Mouse (Mus musculus) neural tube, embryonic 15.5 days (tissue): ENCODE data around the gene Phlpp2. TPM values are rescaled to one million over a fixed set of nuclear protein-coding genes. Genes with fewer than 3 reads are reported as not detected.

Source experiments
- ATAC-seq: fragments of 200-750 bp; cut with Nextera tagmentation; 2 replicates; pipeline ENCODE4 v1.8.0; 2017; ENCODE audit warnings: mild to moderate bottlenecking, moderate TSS enrichment, moderate library complexity; ENCODE audit not compliant: low FRiP score
- H3K27ac ChIP-seq: fragments of 300-500 bp; sonication (generic); replicated peaks from 2 replicates; pipeline ENCODE4 v1.5.1; 2015; ENCODE audit warnings: mild to moderate bottlenecking, inconsistent platforms
- H3K27me3 ChIP-seq: fragments of 300-500 bp; sonication (generic); replicated peaks from 2 replicates; pipeline ENCODE4 v1.6.1; 2015; ENCODE audit warnings: inconsistent platforms
- H3K36me3 ChIP-seq: fragments of 300-500 bp; sonication (generic); 2 replicates; pipeline ENCODE4 v1.6.1; 2015; ENCODE audit warnings: inconsistent platforms
- H3K4me1 ChIP-seq: fragments of 300-500 bp; sonication (generic); 2 replicates; pipeline ENCODE4 v1.6.1; 2015; ENCODE audit warnings: inconsistent platforms
- H3K4me2 ChIP-seq: fragments of 300-500 bp; sonication (generic); 2 replicates; pipeline ENCODE4 v1.6.1; 2015; ENCODE audit warnings: inconsistent platforms, mild to moderate bottlenecking, moderate library complexity
- H3K4me3 ChIP-seq: fragments of 300-500 bp; sonication (generic); replicated peaks from 2 replicates; pipeline ENCODE4 v1.5.1; 2015; ENCODE audit warnings: mild to moderate bottlenecking, inconsistent platforms
- H3K9ac ChIP-seq: fragments of 300-500 bp; sonication (generic); replicated peaks from 2 replicates; pipeline ENCODE4 v1.6.1; 2015; ENCODE audit warnings: mild to moderate bottlenecking, inconsistent platforms
- H3K9me3 ChIP-seq: fragments of 300-500 bp; sonication (generic); replicated peaks from 2 replicates; pipeline ENCODE4 v1.6.1; 2016; ENCODE audit warnings: inconsistent platforms
- WGBS: fragments of 180-500 bp; shearing (Covaris S2); methylation state at CpG from one replicate; pipeline ENCODE4 v1.1.7; 2015; ENCODE audit warnings: mixed read lengths; 5-methylcytosine and 5-hydroxymethylcytosine counted together
- polyA plus RNA-seq: library from polyadenylated mRNA; unstranded; fragments of >200 nt; fragmentation: Nextera tagmentation; extraction: Ambion mirVana; gene quantifications from 2 replicates; pipeline ENCODE4 v1.2.1, GENCODE M21; 2015

The Phlpp2 gene
- polyA plus RNA-seq: 3.6 and 4.6 TPM in 2 replicates

GRCm38 (mm10) chr8:109868003-109868679 lies at the start of gene Phlpp2:
Phlpp2 (plus strand) TSS chr8:109868542.
- Histone ChIP-seq H3K27me3 (no peaks in the 10 kb centered on the region), H3K9ac (peak within 1 kb of the TSS; percentile 95), H3K4me3 (peak within 1 kb of the TSS; percentile 98), H3K9me3 (no peaks in the 10 kb centered on the region), H3K4me2 (peak within 1 kb of the TSS; percentile 90), H3K36me3 (no peaks in the 10 kb centered on the region), H3K4me1 (peaks cover 22% of the 10 kb centered on the region), H3K27ac (peak within 1 kb of the TSS; percentile 89)
- ATAC-seq: peak; percentile 97
- 1% methylated on average over 38 of the region's 42 CpGs for WGBS

- ATAC-seq: no peak
- 96% methylated on average over 2 of the region's 2 CpGs for WGBS
- no peaks in the 10 kb centered on the region for H3K27me3 ChIP-seq
Measured at GRCm38 (mm10) chr8:109823561-109823960, 44.8 kb upstream of the Phlpp2 start.

GRCm38 (mm10) chr8:109839822-109840221 lies 28.5 kb upstream of the Phlpp2 start:
- Histone ChIP-seq H3K9ac (no peak overlapping the region), H3K4me3 (no peak overlapping the region), H3K36me3 (peaks cover 29% of the 10 kb centered on the region), H3K4me1 (no peaks in the 10 kb centered on the region), H3K27me3 (no peaks in the 10 kb centered on the region), H3K4me2 (no peak overlapping the region), H3K9me3 (no peaks in the 10 kb centered on the region), H3K27ac (no peak overlapping the region)
- WGBS: 100% methylated on average over 2 of the region's 2 CpGs
- no peak for ATAC-seq

More at GRCm38 (mm10) chr8:109823561-109823960, 44.8 kb upstream of the Phlpp2 start:
- H3K4me1 ChIP-seq: no peaks in the 10 kb centered on the region
- H3K36me3 ChIP-seq: no peaks in the 10 kb centered on the region; the same call in 1 of the 2 replicates
- H3K4me3 ChIP-seq: no peak overlapping the region
- H3K4me2 ChIP-seq: no peak overlapping the region
- no peak overlapping the region for H3K9ac ChIP-seq
- H3K27ac ChIP-seq: no peak overlapping the region
- H3K9me3 ChIP-seq: no peaks in the 10 kb centered on the region

GRCm38 (mm10) chr8:109842468-109842867 lies 25.9 kb upstream of the Phlpp2 start:
- Histone ChIP-seq H3K4me1 (no peaks in the 10 kb centered on the region), H3K4me2 (no peak overlapping the region), H3K4me3 (no peak overlapping the region), H3K36me3 (peaks cover 27% of the 10 kb centered on the region), H3K9ac (no peak overlapping the region), H3K27me3 (no peaks in the 10 kb centered on the region), H3K9me3 (no peaks in the 10 kb centered on the region), H3K27ac (no peak overlapping the region)
- ATAC-seq: no peak
- 93% methylated on average over 1 of the region's 1 CpGs for WGBS

GRCm38 (mm10) chr8:109847866-109848265 lies 20.5 kb upstream of the Phlpp2 start:
- WGBS: 77% methylated on average over 2 of the region's 2 CpGs
- no peaks in the 10 kb centered on the region for H3K27me3 ChIP-seq

GRCm38 (mm10) chr8:109848981-109849380 lies 19.4 kb upstream of the Phlpp2 start:
- H3K9me3 ChIP-seq: no peaks in the 10 kb centered on the region
- WGBS: 86% methylated on average over 3 of the region's 3 CpGs
- no peak overlapping the region for H3K4me2 ChIP-seq

More at GRCm38 (mm10) chr8:109847866-109848265, 20.5 kb upstream of the Phlpp2 start:
- no peak overlapping the region for H3K4me2 ChIP-seq
- H3K36me3 ChIP-seq: peaks cover 57% of the 10 kb centered on the region
- H3K9ac ChIP-seq: no peak overlapping the region
- H3K9me3 ChIP-seq: no peaks in the 10 kb centered on the region
- no peak for ATAC-seq
- H3K4me1 ChIP-seq: no peaks in the 10 kb centered on the region
- H3K4me3 ChIP-seq: no peak overlapping the region
- no peak overlapping the region for H3K27ac ChIP-seq

GRCm38 (mm10) chr8:109853423-109853822 lies 14.9 kb upstream of the Phlpp2 start:
- whole genome bisulfite sequencing: 47% methylated on average over 6 of the region's 6 CpGs
- Histone ChIP-seq H3K9ac (no peak overlapping the region), H3K4me1 (no peaks in the 10 kb centered on the region), H3K36me3 (peaks cover 74% of the 10 kb centered on the region), H3K4me2 (no peak overlapping the region), H3K9me3 (no peaks in the 10 kb centered on the region), H3K27ac (no peak overlapping the region), H3K27me3 (no peaks in the 10 kb centered on the region), H3K4me3 (no peak overlapping the region)
- no peak for ATAC-seq

More at GRCm38 (mm10) chr8:109848981-109849380, 19.4 kb upstream of the Phlpp2 start:
- Histone ChIP-seq H3K27ac (no peak overlapping the region), H3K9ac (no peak overlapping the region), H3K4me1 (no peaks in the 10 kb centered on the region), H3K27me3 (no peaks in the 10 kb centered on the region), H3K36me3 (peaks cover 60% of the 10 kb centered on the region), H3K4me3 (no peak overlapping the region)
- no peak for ATAC-seq

DNA sequence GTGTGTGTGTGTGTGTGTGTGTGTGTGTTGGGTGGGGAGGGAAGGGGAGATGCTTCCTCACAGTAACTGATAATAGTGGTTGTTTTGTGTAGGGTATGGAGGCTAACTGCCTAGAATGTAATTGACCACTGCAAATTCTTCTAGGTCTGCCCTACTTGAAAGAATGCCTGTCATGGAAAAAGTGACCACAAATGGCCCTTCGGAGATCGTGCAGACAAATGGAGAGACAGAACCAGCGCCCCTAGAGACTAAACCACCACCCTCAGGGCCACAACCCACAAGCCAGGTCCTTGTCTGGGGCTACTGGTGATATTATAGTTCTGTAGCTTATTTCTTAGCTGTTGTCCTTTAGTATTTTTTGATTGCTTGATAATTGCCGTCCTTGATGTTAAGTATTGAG lies 13.8 kb upstream of the Phlpp2 start:
- Histone ChIP-seq H3K4me1 (no peaks in the 10 kb centered on the region), H3K4me3 (no peak overlapping the region), H3K27ac (no peak overlapping the region), H3K9ac (no peak overlapping the region), H3K36me3 (peaks cover 71% of the 10 kb centered on the region), H3K27me3 (no peaks in the 10 kb centered on the region), H3K9me3 (no peaks in the 10 kb centered on the region), H3K4me2 (no peak overlapping the region)
- no peak for ATAC-seq
- 95% methylated on average over 4 of the region's 4 CpGs for WGBS

DNA sequence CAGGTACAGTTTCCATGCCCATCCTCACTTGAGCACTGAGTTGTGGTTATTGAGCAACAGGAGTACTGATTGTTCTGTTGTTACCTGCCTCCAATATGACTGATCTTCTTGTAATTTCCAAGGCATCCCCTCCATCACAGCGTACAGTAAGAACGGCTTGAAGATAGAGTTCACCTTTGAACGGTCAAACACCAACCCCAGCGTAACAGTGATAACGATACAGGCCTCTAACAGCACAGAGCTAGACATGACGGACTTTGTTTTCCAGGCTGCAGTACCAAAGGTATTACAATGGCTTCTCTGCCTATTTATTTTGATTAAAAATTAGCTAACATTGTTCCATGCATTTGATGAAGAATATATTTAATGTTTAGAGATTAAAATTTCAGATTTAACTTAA lies 12.9 kb upstream of the Phlpp2 start:
- 98% methylated on average over 6 of the region's 6 CpGs for whole genome bisulfite sequencing
- no peak for ATAC-seq
- no peak overlapping the region for H3K4me2 ChIP-seq
- no peak overlapping the region for H3K4me3 ChIP-seq
- no peaks in the 10 kb centered on the region for H3K9me3 ChIP-seq
- no peak overlapping the region for H3K9ac ChIP-seq
- H3K4me1 ChIP-seq: no peaks in the 10 kb centered on the region
- no peaks in the 10 kb centered on the region for H3K27me3 ChIP-seq
- H3K36me3 ChIP-seq: peaks cover 71% of the 10 kb centered on the region
- no peak overlapping the region for H3K27ac ChIP-seq

GRCm38 (mm10) chr8:109863398-109863797 lies 4.9 kb upstream of the Phlpp2 start:
- 94% methylated on average over 2 of the region's 2 CpGs for WGBS
- Histone ChIP-seq H3K27me3 (no peaks in the 10 kb centered on the region), H3K36me3 (peaks cover 32% of the 10 kb centered on the region)

GRCm38 (mm10) chr8:109864798-109865197 lies 3.5 kb upstream of the Phlpp2 start:
- Histone ChIP-seq H3K4me2 (no peak overlapping the region), H3K4me3 (no peak overlapping the region), H3K27me3 (no peaks in the 10 kb centered on the region), H3K9ac (no peak overlapping the region), H3K4me1 (peaks cover 5% of the 10 kb centered on the region), H3K9me3 (no peaks in the 10 kb centered on the region), H3K27ac (no peak overlapping the region), H3K36me3 (peaks cover 25% of the 10 kb centered on the region)
- 87% methylated on average over 2 of the region's 2 CpGs for WGBS
- ATAC-seq: no peak

More at GRCm38 (mm10) chr8:109863398-109863797, 4.9 kb upstream of the Phlpp2 start:
- no peaks in the 10 kb centered on the region for H3K9me3 ChIP-seq
- no peak overlapping the region for H3K27ac ChIP-seq
- no peak overlapping the region for H3K9ac ChIP-seq
- H3K4me1 ChIP-seq: no peaks in the 10 kb centered on the region
- H3K4me3 ChIP-seq: no peak overlapping the region
- no peak overlapping the region for H3K4me2 ChIP-seq
- no peak for ATAC-seq

DNA sequence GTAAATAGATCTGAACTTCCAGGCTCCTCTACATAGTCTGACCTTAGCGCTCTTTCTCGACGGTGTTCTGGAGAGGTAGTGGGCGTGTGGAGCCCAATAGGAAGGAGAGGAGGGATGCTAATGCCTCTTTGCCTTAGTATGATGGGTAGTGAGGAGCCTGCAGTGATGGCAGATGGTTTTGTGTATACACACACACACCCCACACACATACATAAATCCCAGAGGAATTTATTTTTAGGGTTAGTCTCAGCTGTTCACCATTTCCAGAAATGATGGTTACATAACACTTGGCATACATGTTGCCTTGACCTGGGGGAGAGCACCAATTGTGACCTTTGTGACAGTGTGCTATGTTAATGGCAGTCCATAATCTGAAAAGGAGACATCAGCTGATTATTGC lies 2.8 kb upstream of the Phlpp2 start:
- Histone ChIP-seq H3K27me3 (no peaks in the 10 kb centered on the region), H3K4me1 (peaks cover 12% of the 10 kb centered on the region), H3K27ac (no peak overlapping the region), H3K9ac (no peak overlapping the region), H3K4me3 (no peak overlapping the region), H3K9me3 (no peaks in the 10 kb centered on the region), H3K4me2 (no peak overlapping the region), H3K36me3 (peaks cover 18% of the 10 kb centered on the region)
- WGBS: 88% methylated on average over 4 of the region's 4 CpGs
- ATAC-seq: no peak
